Mouse (Mus musculus): ENCODE results near the gene Fstl4. TPM values are rescaled to one million over a fixed set of nuclear protein-coding genes. Genes with fewer than 3 reads are reported as not detected.

Fstl4 gene
- polyA plus RNA-seq, 1 experiment, result 0.18 TPM

DNA sequence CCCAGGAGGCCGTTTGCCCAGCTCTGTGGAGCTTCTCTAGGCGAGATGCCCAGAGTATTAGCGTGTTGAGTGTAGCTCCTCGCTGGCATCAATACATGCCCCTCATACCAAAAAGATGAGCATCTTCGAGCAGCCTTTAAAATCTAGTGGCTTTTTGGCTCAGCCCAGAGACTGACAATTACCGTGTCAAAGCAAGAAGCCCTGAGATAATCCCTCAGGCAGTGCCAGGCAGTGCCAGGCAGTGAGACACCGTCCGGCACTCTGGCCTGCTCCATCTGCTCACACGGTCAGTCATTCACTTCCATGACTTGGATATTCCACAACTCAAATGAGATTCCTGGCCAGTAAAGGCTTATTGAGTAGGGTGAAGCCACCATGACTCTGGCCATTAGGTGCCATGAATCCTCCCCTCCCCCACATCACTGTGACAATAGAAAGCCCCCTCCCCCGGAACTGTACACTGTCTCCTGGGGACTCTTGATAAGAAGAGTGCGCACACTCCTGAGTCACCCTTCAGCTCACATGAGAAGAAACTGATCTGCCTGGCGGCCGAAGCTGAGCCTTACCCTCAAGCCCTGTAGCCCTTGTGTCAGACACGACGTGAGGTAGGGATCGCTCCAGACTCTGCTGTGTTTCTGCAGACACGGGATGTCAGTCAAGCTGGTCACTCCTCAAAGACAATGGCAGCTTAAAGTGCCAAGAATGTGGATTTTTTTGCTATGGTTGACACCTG is 293.6 kb downstream of the Fstl4 start:
- 90% methylated on average over 17 of the region's 17 CpGs for WGBS
- no peak for DNase-seq
- Histone ChIP-seq H3K36me3 (ENCODE audit: control insufficient read depth, insufficient read depth, low read length) (no peaks in the 10 kb centered on the region), H3K4me3 (ENCODE audit: control insufficient read depth, insufficient read depth, low read length) (no peak overlapping the region), H3K27ac (ENCODE audit: control insufficient read depth, insufficient read depth, low read length) (no peak overlapping the region), H3K4me1 (replicated peaks; ENCODE audit: control insufficient read depth, insufficient read depth, low read length) (peaks cover 21% of the 10 kb centered on the region), H3K27me3 (ENCODE audit: control insufficient read depth, insufficient read depth, low read length) (no peaks in the 10 kb centered on the region)
- TF ChIP-seq POLR2A (IDR thresholded peaks at IDR 0.05; ENCODE audit: control insufficient read depth, extremely low read depth, insufficient read depth, low read length, poor library complexity), result no peak
- TF ChIP-seq CTCF (IDR thresholded peaks at IDR 0.05; ENCODE audit: borderline replicate concordance, control insufficient read depth, extremely low read depth, insufficient read depth, low read length, poor library complexity), result no peak

DNA sequence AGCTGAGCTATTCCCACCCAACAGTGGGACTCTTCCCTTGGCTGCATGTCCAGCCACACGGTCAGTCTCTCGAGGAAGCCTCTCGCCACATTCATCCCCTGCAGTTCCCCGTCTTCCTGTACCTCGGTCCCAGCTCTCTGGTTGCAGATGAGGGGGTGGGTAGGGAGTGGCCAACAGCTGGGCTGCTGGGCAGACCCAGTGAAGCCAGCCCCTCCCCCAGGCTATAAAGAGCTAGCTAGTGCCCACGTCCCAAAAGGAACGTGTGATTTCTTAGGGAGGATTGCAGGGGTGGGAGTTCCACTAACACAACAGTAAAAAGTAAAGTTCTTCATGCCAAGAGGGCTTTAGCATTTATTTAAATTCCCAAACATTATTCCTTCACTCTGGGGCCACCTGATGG is 294.1 kb downstream of the Fstl4 start:
- Histone ChIP-seq H3K27me3 (ENCODE audit: control insufficient read depth, insufficient read depth, low read length) (no peaks in the 10 kb centered on the region), H3K36me3 (ENCODE audit: control insufficient read depth, insufficient read depth, low read length) (no peaks in the 10 kb centered on the region), H3K4me1 (replicated peaks; ENCODE audit: control insufficient read depth, insufficient read depth, low read length) (peaks cover 21% of the 10 kb centered on the region), H3K4me3 (ENCODE audit: control insufficient read depth, insufficient read depth, low read length) (no peak overlapping the region), H3K27ac (ENCODE audit: control insufficient read depth, insufficient read depth, low read length) (no peak overlapping the region)
- DNase-seq, result no peak
- TF ChIP-seq CTCF (IDR thresholded peaks at IDR 0.05; ENCODE audit: borderline replicate concordance, control insufficient read depth, extremely low read depth, insufficient read depth, low read length, poor library complexity) (no peak), POLR2A (IDR thresholded peaks at IDR 0.05; ENCODE audit: control insufficient read depth, extremely low read depth, insufficient read depth, low read length, poor library complexity) (no peak)
- 73% methylated on average over 7 of the region's 7 CpGs for WGBS

DNA sequence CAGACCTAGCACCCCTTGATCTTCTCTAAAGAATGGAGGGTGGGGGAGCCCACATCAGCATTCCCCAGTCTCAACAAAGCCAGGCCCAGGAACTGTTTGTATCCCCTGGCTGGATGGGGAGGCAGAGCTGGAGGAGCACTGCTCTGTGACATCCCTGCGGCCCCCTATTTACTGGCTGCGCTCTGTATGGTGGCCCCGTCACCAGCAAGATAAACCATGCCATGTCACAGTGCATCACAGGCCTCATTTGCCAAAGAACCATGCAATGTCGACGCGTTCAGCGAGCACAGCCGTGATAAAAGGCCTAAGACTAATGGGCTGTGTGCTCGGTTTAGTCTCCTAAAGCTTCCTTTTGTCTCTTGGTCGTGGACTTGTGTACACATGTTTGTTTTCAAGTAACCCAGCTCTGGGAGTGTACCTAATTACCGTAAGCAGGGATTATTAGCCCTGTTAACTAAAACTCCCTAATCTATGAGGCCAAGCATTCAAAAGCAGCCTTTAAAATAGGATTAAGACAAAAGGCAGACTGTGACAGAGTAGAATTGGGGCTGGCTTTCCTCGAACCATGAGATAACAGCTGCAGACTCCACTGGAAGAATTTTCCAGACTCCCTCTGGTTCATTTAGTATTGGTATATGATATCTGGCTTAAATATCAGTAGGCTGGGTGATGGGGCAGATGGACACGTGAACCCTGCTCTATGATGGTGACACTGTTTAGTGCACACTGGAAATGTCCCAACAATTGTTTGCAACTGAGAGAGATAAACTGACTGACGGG is 303.5 kb downstream of the Fstl4 start:
- WGBS, result 91% methylated on average over 14 of the region's 14 CpGs
- no peaks in the 10 kb centered on the region for H3K27me3 ChIP-seq (ENCODE audit: control insufficient read depth, insufficient read depth, low read length)
- no peaks in the 10 kb centered on the region for H3K36me3 ChIP-seq (ENCODE audit: control insufficient read depth, insufficient read depth, low read length)
- no peak overlapping the region for H3K27ac ChIP-seq (ENCODE audit: control insufficient read depth, insufficient read depth, low read length)
- no peak overlapping the region for H3K4me3 ChIP-seq (ENCODE audit: control insufficient read depth, insufficient read depth, low read length)
- DNase-seq, result no peak
- TF ChIP-seq POLR2A (IDR thresholded peaks at IDR 0.05; ENCODE audit: control insufficient read depth, extremely low read depth, insufficient read depth, low read length, poor library complexity) (no peak), CTCF (IDR thresholded peaks at IDR 0.05; ENCODE audit: borderline replicate concordance, control insufficient read depth, extremely low read depth, insufficient read depth, low read length, poor library complexity) (no peak)
- H3K4me1 ChIP-seq (replicated peaks; ENCODE audit: control insufficient read depth, insufficient read depth, low read length), result peaks cover 12% of the 10 kb centered on the region

DNA sequence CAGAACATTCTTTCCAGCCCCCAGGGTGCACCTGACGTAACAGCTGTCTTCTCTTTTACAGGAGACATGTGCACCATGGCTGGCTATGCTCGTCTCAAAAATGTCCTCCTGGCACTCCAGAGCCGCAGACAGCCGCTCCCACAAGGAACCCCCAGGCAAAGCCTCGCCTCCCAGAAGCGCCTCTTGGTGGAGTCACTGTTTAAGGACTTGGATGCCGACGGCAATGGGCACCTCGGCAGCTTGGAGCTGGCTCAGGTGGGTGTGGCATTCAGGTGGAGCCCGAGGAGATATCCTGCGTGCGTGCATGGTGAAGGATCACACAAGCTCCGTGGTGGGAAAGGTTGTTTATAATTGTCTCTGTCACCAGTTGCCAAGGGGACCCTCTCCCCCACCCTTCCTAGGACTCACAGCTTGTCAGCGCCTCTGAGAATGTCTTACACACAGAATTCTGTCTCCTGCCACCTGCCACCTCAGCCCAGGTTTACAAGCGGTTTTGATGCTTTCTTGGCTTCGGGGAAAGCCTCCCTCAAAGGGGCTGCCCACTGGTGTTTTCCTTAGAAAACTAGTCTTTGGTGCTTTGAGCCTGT is 304.1 kb downstream of the Fstl4 start:
- TF ChIP-seq CTCF (IDR thresholded peaks at IDR 0.05; ENCODE audit: borderline replicate concordance, control insufficient read depth, extremely low read depth, insufficient read depth, low read length, poor library complexity) (no peak), POLR2A (IDR thresholded peaks at IDR 0.05; ENCODE audit: control insufficient read depth, extremely low read depth, insufficient read depth, low read length, poor library complexity) (no peak)
- no peaks in the 10 kb centered on the region for H3K36me3 ChIP-seq (ENCODE audit: control insufficient read depth, insufficient read depth, low read length)
- no peaks in the 10 kb centered on the region for H3K27me3 ChIP-seq (ENCODE audit: control insufficient read depth, insufficient read depth, low read length)
- no peak for DNase-seq
- no peak overlapping the region for H3K4me3 ChIP-seq (ENCODE audit: control insufficient read depth, insufficient read depth, low read length)
- no peak overlapping the region for H3K27ac ChIP-seq (ENCODE audit: control insufficient read depth, insufficient read depth, low read length)
- 87% methylated on average over 16 of the region's 16 CpGs for WGBS
- peaks cover 12% of the 10 kb centered on the region for H3K4me1 ChIP-seq (replicated peaks; ENCODE audit: control insufficient read depth, insufficient read depth, low read length)

DNA sequence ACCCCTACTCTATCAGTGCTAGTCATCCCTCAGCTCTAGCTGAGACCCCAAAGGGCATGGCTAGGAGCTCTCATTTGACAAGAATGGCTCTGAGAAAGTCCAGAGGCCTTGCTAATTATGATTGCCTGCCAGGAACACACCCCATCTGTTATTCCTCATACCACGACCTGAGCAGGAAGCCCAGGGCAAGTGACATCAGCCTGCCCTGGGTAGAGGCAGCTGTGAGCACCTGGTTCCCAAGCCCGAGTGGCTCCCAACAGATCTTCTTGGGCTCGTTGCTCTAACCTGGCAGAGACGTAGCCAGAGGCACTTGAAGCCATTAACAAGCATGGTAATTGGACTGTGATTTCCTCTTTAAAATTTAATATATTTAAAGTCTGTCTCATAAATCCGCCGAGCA is 305.3 kb downstream of the Fstl4 start:
- TF ChIP-seq CTCF (IDR thresholded peaks at IDR 0.05; ENCODE audit: borderline replicate concordance, control insufficient read depth, extremely low read depth, insufficient read depth, low read length, poor library complexity) (no peak), POLR2A (IDR thresholded peaks at IDR 0.05; ENCODE audit: control insufficient read depth, extremely low read depth, insufficient read depth, low read length, poor library complexity) (no peak)
- Histone ChIP-seq H3K36me3 (ENCODE audit: control insufficient read depth, insufficient read depth, low read length) (no peaks in the 10 kb centered on the region), H3K4me1 (replicated peaks; ENCODE audit: control insufficient read depth, insufficient read depth, low read length) (peaks cover 11% of the 10 kb centered on the region), H3K27me3 (ENCODE audit: control insufficient read depth, insufficient read depth, low read length) (no peaks in the 10 kb centered on the region), H3K4me3 (ENCODE audit: control insufficient read depth, insufficient read depth, low read length) (no peak overlapping the region), H3K27ac (ENCODE audit: control insufficient read depth, insufficient read depth, low read length) (no peak overlapping the region)
- 55% methylated on average over 6 of the region's 6 CpGs for WGBS
- no peak for DNase-seq

DNA sequence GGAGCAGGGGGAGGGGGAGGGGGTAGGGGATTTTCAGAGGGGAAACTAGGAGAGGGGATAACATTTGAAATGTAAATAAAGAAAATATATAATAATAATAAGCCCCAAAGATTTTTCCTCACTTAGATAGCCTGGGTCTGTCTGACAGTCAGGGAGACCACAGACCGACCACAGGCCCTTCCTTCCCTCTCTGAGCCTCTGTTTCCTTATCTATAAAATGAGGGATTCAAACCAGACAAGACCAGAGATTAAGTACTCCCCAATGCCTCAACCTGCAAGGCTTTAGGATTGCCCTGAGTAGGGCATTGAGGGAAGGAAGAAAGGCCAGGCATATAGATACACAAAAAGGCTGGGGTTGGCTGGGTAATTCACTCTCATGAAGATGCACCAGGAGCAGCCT is 307.2 kb downstream of the Fstl4 start:
- no peak overlapping the region for H3K4me3 ChIP-seq (ENCODE audit: control insufficient read depth, insufficient read depth, low read length)
- DNase-seq, result no peak
- no peak for TF ChIP-seq CTCF (IDR thresholded peaks at IDR 0.05; ENCODE audit: borderline replicate concordance, control insufficient read depth, extremely low read depth, insufficient read depth, low read length, poor library complexity)
- H3K4me1 ChIP-seq (replicated peaks; ENCODE audit: control insufficient read depth, insufficient read depth, low read length), result 0 out of 2 replicates have a peak, but pooled peaks cover 3% of the 10 kb centered on the region
- H3K36me3 ChIP-seq (ENCODE audit: control insufficient read depth, insufficient read depth, low read length), result no peaks in the 10 kb centered on the region
- no peak overlapping the region for H3K27ac ChIP-seq (ENCODE audit: control insufficient read depth, insufficient read depth, low read length)
- no peaks in the 10 kb centered on the region for H3K27me3 ChIP-seq (ENCODE audit: control insufficient read depth, insufficient read depth, low read length)
- WGBS, result 40% methylated on average over 1 of the region's 1 CpGs

All from thymus, adult 2 months (tissue).